Mouse (Mus musculus) heart, adult 18-20 months (tissue): ENCODE measurements around the gene Olfr1458. TPM values are rescaled to one million over a fixed set of nuclear protein-coding genes. Genes with fewer than 3 reads are reported as not detected.

Experiments
- DNase-seq, 2 experiments: peaks; one replicate each; pipeline ENCODE4 v3.0.0; 2021 to 2022; ENCODE audit warnings: mixed read lengths in 1 of 2
- long read RNA-seq, 2 experiments: library from polyadenylated mRNA; stranded (forward); transcript quantifications; one replicate each; pipeline ENCODE4 v2.0.0; 2021
- total RNA-seq, 2 experiments: library from RNA; stranded (reverse); gene quantifications; 2 replicates each; pipeline ENCODE4 v1.2.3; 2021

Gene Olfr1458
- not detected for total RNA-seq
- long read RNA-seq, experiment 1: 0 reads
- long read RNA-seq, experiment 2: 0 reads

GRCm38 (mm10) chr19:13106675-13107074, at the start of gene Olfr1458:
Gene Olfr1458, minus strand, starts transcription at chr19:13106775.
- no peak for DNase-seq

GRCm38 (mm10) chr19:13149449-13149848, 42.9 kb upstream of the Olfr1458 start, which contains the start of gene Olfr1459:
Gene Olfr1459, minus strand, starts transcription at chr19:13149549.
- no peak for DNase-seq

- DNase-seq: no peak
Measured at GRCm38 (mm10) chr19:13097791-13098190, 8.8 kb downstream of the Olfr1458 start, which contains the start of gene Olfr1457. Gene Olfr1457, minus strand, starts transcription at chr19:13097891.

- no peak for DNase-seq
Measured at GRCm38 (mm10) chr19:13093908-13094307, 12.7 kb downstream of the Olfr1458 start.

GRCm38 (mm10) chr19:13060310-13060709, 46.3 kb downstream of the Olfr1458 start, which contains the start of gene Olfr1454:
Gene Olfr1454, plus strand, starts transcription at chr19:13060610.
- no peak for DNase-seq

Other genes with a start within 250 kb of the Olfr1458 start
- not detected for gene Olfr1444, start 249.5 kb downstream of the Olfr1458 start, total RNA-seq
- gene Olfr1445, start 222.9 kb downstream of the Olfr1458 start, total RNA-seq: not detected
- not detected for gene Olfr1446, start 213.3 kb downstream of the Olfr1458 start, total RNA-seq
- gene Olfr1447, start 203.0 kb downstream of the Olfr1458 start, total RNA-seq: not detected
- not detected for gene Olfr1448, start 182.4 kb downstream of the Olfr1458 start, total RNA-seq
- not detected for gene Olfr1449, start 175.9 kb downstream of the Olfr1458 start, total RNA-seq
- not detected for gene Olfr1450, start 156.5 kb downstream of the Olfr1458 start, total RNA-seq
- not detected for gene Olfr1451, start 111.8 kb downstream of the Olfr1458 start, total RNA-seq
- gene Olfr1453, start 78.4 kb downstream of the Olfr1458 start, total RNA-seq: not detected
- gene Olfr1454, start 46.2 kb downstream of the Olfr1458 start, total RNA-seq: not detected
- gene Olfr1457, start 8.9 kb downstream of the Olfr1458 start, total RNA-seq: not detected
- not detected for gene Olfr1459, start 42.8 kb upstream of the Olfr1458 start, total RNA-seq
- not detected for gene Olfr1461, start 56.2 kb upstream of the Olfr1458 start, total RNA-seq
- gene Olfr1462, start 79.0 kb upstream of the Olfr1458 start, total RNA-seq: not detected
- gene Olfr1463, start 124.6 kb upstream of the Olfr1458 start, total RNA-seq: not detected
- gene Olfr1465, start 208.8 kb upstream of the Olfr1458 start, total RNA-seq: not detected
- gene Olfr1466, start 232.1 kb upstream of the Olfr1458 start, total RNA-seq: not detected